Comparison of ENCODE assay signal across 19 mouse cellular contexts in genomic region chr3:37518611-37519010, GRCm38 (mm10).
"Had no signal": no experiment of that assay in that cellular context is flagged by ENCODE, and none has a peak within 500 bp of the region (broad histone marks: within the 10 kb centered on the region; RNA-seq: fewer than 3 reads in every experiment).

No protein-coding gene starts in this region.

- H3K9me3 ChIP-seq: liver, embryonic 15.5 days; midbrain, embryonic 13.5 days; midbrain, embryonic 15.5 days; neural tube, embryonic 13.5 days; neural tube, embryonic 15.5 days had no signal

- H3K27ac ChIP-seq: liver, embryonic 15.5 days; midbrain, embryonic 13.5 days; midbrain, embryonic 15.5 days; neural tube, embryonic 13.5 days; neural tube, embryonic 15.5 days had no signal

- H3K4me1 ChIP-seq: midbrain, embryonic 13.5 days; midbrain, embryonic 15.5 days; neural tube, embryonic 13.5 days; neural tube, embryonic 15.5 days had no signal

- H3K27me3 ChIP-seq: liver, embryonic 15.5 days; midbrain, embryonic 13.5 days; midbrain, embryonic 15.5 days; neural tube, embryonic 13.5 days; neural tube, embryonic 15.5 days had no signal

- ATAC-seq: midbrain, embryonic 13.5 days; midbrain, embryonic 15.5 days had no signal

- H3K36me3 ChIP-seq: liver, embryonic 15.5 days; midbrain, embryonic 13.5 days; midbrain, embryonic 15.5 days; neural tube, embryonic 13.5 days; neural tube, embryonic 15.5 days had no signal

- H3K4me2 ChIP-seq: liver, embryonic 15.5 days; lung, embryonic 14.5 days; midbrain, embryonic 11.5 days; midbrain, embryonic 13.5 days; midbrain, embryonic 15.5 days; neural tube, embryonic 13.5 days; neural tube, embryonic 15.5 days had no signal

- H3K4me3 ChIP-seq: liver, embryonic 15.5 days; midbrain, embryonic 13.5 days; midbrain, embryonic 15.5 days; myocyte; neural tube, embryonic 13.5 days; neural tube, embryonic 15.5 days had no signal

- H3K9ac ChIP-seq: liver, embryonic 15.5 days; lung, embryonic 14.5 days; midbrain, embryonic 13.5 days; midbrain, embryonic 15.5 days; neural tube, embryonic 13.5 days; neural tube, embryonic 15.5 days had no signal

- DNase-seq: lung, adult 18-20 months; lung, embryonic 14.5 days; lung, postnatal 10 days; lung, postnatal 4 days; retina, postnatal 1 day; right cerebral cortex, adult 18-20 months; right cerebral cortex, postnatal 25 days; right cerebral cortex, postnatal 4 days; spleen, adult 18-20 months; thymus, adult 18-20 months; thymus, postnatal 14 days; thymus, postnatal 36 days had no signal
